Comparison of ENCODE assay signal across 8 mouse cellular contexts in the genomic region with DNA sequence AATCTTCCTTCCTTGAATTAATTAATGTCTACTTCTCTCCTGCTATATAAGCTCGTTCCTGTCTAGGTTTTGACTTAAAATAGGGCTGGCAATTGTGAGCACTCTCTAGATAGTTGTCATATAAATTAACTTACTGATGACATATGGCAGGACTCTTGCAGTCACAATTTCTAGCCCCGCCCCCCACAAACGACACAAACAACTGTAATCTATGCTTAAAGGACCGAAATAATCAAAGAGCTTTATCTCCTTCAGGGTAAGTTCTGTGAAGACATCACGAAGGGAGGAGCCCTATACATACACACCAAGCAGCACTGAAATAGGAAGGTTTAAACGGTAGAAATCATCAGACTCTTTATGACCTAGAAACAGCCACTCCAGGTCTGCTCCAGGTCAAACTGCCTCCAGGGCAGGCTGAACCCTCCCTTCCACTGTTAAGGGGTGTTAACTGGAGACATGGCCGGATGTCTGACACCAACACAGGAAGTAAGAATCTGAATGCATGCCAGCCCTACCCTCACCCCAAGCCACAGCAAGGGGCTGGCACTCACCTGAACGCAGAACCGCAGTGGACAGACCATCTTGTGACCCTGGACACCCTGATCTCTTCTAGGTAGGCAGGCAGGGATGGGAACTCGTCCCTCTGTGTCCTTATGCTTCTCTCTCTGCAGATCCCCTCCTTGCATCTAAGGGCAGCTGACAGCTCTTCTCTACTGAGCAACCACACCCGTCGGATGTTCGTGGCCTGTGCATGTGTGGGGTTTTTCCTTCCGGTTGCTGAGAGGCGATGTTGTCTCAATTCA. TPM values are rescaled to one million over a fixed set of nuclear protein-coding genes. Genes with fewer than 3 reads are reported as not detected.
DNase-seq lines count a peak whose midpoint lies in the region; ATAC-seq and TF ChIP-seq lines count a peak whose summit lies in the region.

A gene (minus strand): TSS at position 757 of the 803 bp plus-strand sequence.

- no peaks in the 10 kb centered on the region for H3K36me3 ChIP-seq in heart, embryonic 16.5 days (ENCODE audit: control insufficient read depth, insufficient read depth)
- H3K36me3 ChIP-seq in lung, postnatal 0 days (ENCODE audit: insufficient read depth, low read length): no peaks in the 10 kb centered on the region

- H3K4me2 ChIP-seq in heart, embryonic 16.5 days (ENCODE audit: low read depth, low read length): peak within 1 kb of the TSS; percentile 46
- peak within 1 kb of the TSS; percentile 12; the same call in 1 of the 2 replicates for H3K4me2 ChIP-seq in lung, postnatal 0 days (replicated peaks; ENCODE audit: low read depth, low read length)

- peak; percentile 91 for DNase-seq in CD4-positive helper T cell, adult 2 months (ENCODE audit: low read depth, low spot score)
- DNase-seq in kidney, postnatal 10 days: peak; percentile 53
- peak; percentile 74 for DNase-seq in lung, postnatal 0 days (ENCODE audit: low spot score)
- DNase-seq in spleen, adult 18-20 months: peak; percentile 68 to 77
- DNase-seq in right cerebral cortex, postnatal 36 days (ENCODE audit: low spot score in 2 of 2): no peak
- no peak for DNase-seq in frontal cortex, postnatal 25 days (ENCODE audit: low spot score in 2 of 2)

- peak; percentile 67 for ATAC-seq in heart, embryonic 16.5 days (replicated peaks; ENCODE audit: extremely low read depth, insufficient read depth, low FRiP score)
- ATAC-seq in lung, postnatal 0 days: peak; percentile 86

- no peaks in the 10 kb centered on the region; the same call in 1 of the 2 replicates for H3K27me3 ChIP-seq in heart, embryonic 16.5 days (ENCODE audit: control insufficient read depth, insufficient read depth, low read length)
- H3K27me3 ChIP-seq in lung, postnatal 0 days (replicated peaks; ENCODE audit: insufficient read depth, low read length): no peaks in the 10 kb centered on the region

- H3K9ac ChIP-seq in heart, embryonic 16.5 days (ENCODE audit: low read length): no peak within 1 kb of the TSS
- no peak within 1 kb of the TSS for H3K9ac ChIP-seq in lung, postnatal 0 days (replicated peaks; ENCODE audit: low read depth)

- H3K4me1 ChIP-seq in brown adipose tissue, adult 24 weeks (ENCODE audit: control insufficient read depth, insufficient read depth, insufficient read length, low read length): peaks cover 11% of the 10 kb centered on the region
- H3K4me1 ChIP-seq in heart, embryonic 16.5 days (ENCODE audit: control insufficient read depth, insufficient read depth, low read length): no peaks in the 10 kb centered on the region
- H3K4me1 ChIP-seq in lung, postnatal 0 days (ENCODE audit: insufficient read depth, low read depth, low read length): peaks cover 7% of the 10 kb centered on the region; the same call in 1 of the 2 replicates

- WGBS in heart, embryonic 16.5 days: 52% methylated on average over 15 of the region's 15 CpGs
- WGBS in lung, postnatal 0 days: 41% methylated on average over 15 of the region's 15 CpGs

- TF ChIP-seq EP300 in lung, postnatal 0 days (IDR thresholded peaks at IDR 0.05): peak; percentile 69

- TF ChIP-seq CTCF in lung, postnatal 0 days (IDR thresholded peaks at IDR 0.05): no peak

- H3K4me3 ChIP-seq in brown adipose tissue, adult 24 weeks (ENCODE audit: insufficient read depth, low read depth, low read length): peak within 1 kb of the TSS; percentile 61
- H3K4me3 ChIP-seq in heart, embryonic 16.5 days (ENCODE audit: low read length): peak within 1 kb of the TSS; percentile 33
- H3K4me3 ChIP-seq in lung, postnatal 0 days (ENCODE audit: low read depth, low read length): peak within 1 kb of the TSS; percentile 4; the same call in 1 of the 2 replicates

- no peaks in the 10 kb centered on the region for H3K9me3 ChIP-seq in heart, embryonic 16.5 days (replicated peaks; ENCODE audit: control insufficient read depth, low read length)
- H3K9me3 ChIP-seq in lung, postnatal 0 days (ENCODE audit: low read length): no peaks in the 10 kb centered on the region

- H3K27ac ChIP-seq in brown adipose tissue, adult 24 weeks (replicated peaks; ENCODE audit: low read depth, low read length): peak within 1 kb of the TSS; percentile 97
- H3K27ac ChIP-seq in heart, embryonic 16.5 days (ENCODE audit: low read length): peak within 1 kb of the TSS; percentile 60
- peak within 1 kb of the TSS; percentile 44 for H3K27ac ChIP-seq in lung, postnatal 0 days (ENCODE audit: low read length)

RNA-seq across cellular contexts. Expression of the gene that starts here (rescaled TPM):
- 4.9 and 7.5 TPM in 2 replicates for polyA plus RNA-seq in brown adipose tissue, adult 24 weeks (2012; ENCODE audit: insufficient read depth, insufficient read length, missing spikeins)
- polyA plus RNA-seq in heart, embryonic 16.5 days (2015; fragmentation: Nextera tagmentation; extraction: Ambion mirVana): 19.5 and 22.7 TPM in 2 replicates
- 79.1 and 79.3 TPM in 2 replicates for polyA plus RNA-seq in lung, postnatal 0 days (2015; fragmentation: Nextera tagmentation; extraction: Ambion mirVana)

Comparison
In these comparisons a context has a peak if more than half of its experiments do, and no peak if none do; other contexts are left out.
1. DNase-seq: peak in CD4-positive helper T cell, adult 2 months (single experiment), kidney, postnatal 10 days (single experiment), lung, postnatal 0 days (single experiment) and spleen, adult 18-20 months (2 of 2); none in right cerebral cortex, postnatal 36 days (0 of 2) and frontal cortex, postnatal 25 days (0 of 2).
2. H3K27ac ChIP-seq: peak in every context shown above with its lines; median percentile 97 in brown adipose tissue, adult 24 weeks; 60 in heart, embryonic 16.5 days; 44 in lung, postnatal 0 days.
3. H3K4me3 ChIP-seq: peak in every context shown above with its lines; median percentile 61 in brown adipose tissue, adult 24 weeks; 33 in heart, embryonic 16.5 days; 4 in lung, postnatal 0 days.